Mouse (Mus musculus): Measurements from ENCODE around the gene Spata5.
"Not testable (repeated sequence)": the region's sequence is repeated elsewhere in the genome, so short reads cannot be mapped to it uniquely, and the experiment has no call there.

Spata5 gene

GRCm38 (mm10) chr3:37515485-37515884 is 95.8 kb downstream of the Spata5 start:
- DNase-seq = peak; percentile 75

GRCm38 (mm10) chr3:37516379-37516778 is 96.7 kb downstream of the Spata5 start:
- DNase-seq = no peak

GRCm38 (mm10) chr3:37518611-37519010 is 98.9 kb downstream of the Spata5 start:
- no peak for DNase-seq

DNA sequence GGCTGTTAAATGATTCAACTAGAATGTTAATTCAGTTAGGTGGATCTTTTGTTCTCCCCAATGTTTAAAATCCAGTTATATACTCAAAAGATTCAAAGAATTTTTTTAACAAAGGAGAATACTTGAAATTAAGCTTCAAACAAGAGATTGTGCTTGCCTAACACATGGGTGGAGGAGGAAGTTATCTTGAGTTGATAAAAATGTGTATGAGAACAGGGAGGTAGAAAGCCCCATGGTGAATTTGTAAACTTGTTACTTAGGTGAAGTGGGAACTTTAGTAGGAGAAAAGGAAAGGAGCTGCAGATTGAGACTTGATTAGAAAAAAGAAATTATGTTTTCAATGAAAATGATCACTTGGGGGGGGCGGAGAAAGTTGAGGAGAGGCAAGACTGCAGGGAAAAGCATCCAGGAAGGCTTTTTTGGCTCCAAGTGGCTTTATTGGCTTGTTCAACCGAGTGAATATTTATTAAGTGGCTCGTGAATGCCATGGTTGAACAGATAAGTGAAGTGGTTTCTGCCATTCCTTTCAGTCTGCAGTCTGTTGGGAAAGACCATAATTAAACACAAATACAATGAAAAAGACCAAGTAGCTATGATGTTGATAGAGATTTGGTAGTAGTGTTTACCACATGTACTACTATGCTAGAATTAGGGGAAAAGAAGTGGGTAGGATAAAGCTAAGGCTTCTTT is 100.8 kb downstream of the Spata5 start:
- DNase-seq = no peak

GRCm38 (mm10) chr3:37532079-37532478 is 112.4 kb downstream of the Spata5 start:
- no peak for DNase-seq

GRCm38 (mm10) chr3:37540701-37541100 is 121.0 kb downstream of the Spata5 start:
- DNase-seq = not testable (repeated sequence)

DNA sequence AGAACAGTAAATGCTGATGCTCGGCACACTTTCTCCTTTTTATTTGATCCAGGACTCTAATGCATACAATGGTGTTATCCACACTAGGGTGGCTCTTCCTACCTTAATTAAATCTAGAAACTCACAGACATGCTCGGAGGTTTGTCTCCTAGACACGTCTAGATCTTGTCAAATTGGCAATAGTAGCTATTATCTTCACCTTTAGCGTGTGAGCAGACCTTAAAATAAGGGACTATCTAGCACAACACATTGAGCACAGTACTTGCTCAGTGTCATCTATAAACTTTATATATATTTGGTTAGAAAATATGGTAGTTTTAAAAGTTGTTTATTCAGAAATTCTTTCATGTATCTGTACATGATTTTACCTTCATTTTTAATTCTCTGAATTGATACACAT is 126.7 kb downstream of the Spata5 start:
- DNase-seq = no peak

GRCm38 (mm10) chr3:37550190-37550589 is 130.5 kb downstream of the Spata5 start:
- DNase-seq = no peak

GRCm38 (mm10) chr3:37550594-37550993 is 130.9 kb downstream of the Spata5 start:
- no peak for DNase-seq

DNA sequence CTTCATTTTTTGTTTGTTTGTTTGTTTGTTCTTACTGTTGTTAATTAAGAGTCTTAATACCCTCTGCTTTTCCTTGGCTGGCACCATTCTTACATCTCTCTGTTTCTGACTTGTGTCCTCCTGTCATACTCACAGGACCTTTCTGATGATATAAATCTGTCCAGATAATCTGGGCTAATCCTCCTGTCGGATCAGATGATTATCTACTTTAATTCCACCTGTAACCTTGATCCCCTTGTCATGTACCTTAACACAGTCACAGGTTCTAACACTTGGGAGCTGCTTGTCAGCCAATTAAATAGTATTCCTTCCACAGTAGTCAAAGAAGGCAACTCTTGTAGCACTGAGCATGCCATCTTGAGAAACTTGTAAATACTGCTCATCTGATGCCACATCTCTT is 131.8 kb downstream of the Spata5 start:
- DNase-seq = no peak

- no peak for DNase-seq
Measured at GRCm38 (mm10) chr3:37552244-37552643, 132.5 kb downstream of the Spata5 start.

- no peak for DNase-seq
Measured at GRCm38 (mm10) chr3:37553371-37554033, 133.8 kb downstream of the Spata5 start.

GRCm38 (mm10) chr3:37556412-37557113 is 136.9 kb downstream of the Spata5 start:
- DNase-seq = no peak

DNA sequence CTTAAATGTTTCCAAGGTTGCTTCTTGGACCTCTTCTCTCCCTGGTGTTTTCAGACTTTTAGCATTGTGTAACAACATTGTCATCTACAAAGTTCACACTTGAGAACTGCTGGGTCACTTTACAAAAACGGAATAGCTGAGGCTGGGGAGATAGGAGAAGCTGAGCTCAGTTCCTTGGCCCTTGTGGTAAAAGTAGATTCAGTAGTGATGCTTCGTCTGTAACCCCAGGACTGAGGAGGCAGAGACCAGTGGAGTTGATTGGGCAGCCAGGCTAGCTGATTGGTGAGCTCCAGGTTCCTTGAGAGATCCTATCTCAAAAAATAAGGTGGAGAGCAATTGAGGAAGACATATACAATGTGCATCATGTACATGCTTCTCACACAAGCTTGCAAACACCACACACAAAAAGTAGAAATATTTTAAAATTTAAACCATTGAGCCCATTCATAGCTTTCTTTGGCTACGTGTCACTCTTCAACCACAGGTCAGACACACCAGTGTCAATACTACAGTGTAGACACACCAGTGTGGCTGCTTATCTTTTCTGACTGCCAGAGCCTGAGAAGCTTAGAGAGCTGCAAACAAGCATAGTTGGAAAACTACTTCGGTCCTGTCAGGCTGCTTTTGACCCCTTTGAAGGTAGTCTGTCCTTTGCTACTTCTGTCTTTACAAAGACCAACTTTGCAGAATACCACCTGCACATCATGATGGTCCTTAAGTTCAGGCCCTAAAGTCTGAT is 138.2 kb downstream of the Spata5 start:
- DNase-seq = no peak

DNA sequence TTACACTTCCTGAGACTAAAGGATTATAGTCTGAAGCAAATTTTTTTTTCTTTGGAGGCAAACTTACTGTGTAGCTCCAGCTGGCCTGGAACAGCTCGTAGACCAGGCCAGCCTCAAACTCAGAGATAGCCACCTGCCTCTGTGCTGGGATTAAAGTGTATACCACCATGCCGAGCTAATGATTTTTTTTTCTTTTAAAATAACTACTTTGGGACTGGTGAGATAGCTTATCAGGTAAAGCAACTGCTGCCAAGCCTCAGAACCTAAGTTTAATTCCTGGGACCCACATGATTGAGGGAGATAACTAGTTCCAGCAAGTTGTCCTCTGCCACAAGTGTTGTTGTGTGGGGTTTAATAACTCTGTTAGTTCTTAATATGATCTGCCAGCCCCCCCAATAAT is 139.6 kb downstream of the Spata5 start:
- DNase-seq = no peak

DNA sequence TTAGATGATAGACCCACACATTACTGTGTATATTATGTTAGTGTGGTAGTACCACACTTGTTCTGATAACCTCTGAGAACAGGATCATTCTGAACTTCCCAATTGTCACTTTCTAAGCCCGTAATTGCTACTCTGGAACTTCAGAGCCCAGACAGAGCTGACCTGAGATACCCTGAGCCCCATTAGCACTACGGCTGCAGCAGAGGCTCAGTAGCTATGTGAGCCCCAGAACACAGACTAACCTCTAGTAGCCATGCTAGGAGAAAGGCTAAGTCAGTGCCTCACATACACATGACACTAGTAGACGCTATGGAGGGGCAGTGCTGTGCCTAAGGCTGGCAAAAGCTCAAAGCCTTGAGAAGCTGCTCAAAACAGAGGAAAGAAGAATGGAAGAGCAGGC is 141.8 kb downstream of the Spata5 start:
- no peak for DNase-seq

GRCm38 (mm10) chr3:37566097-37566496 is 146.4 kb downstream of the Spata5 start:
- DNase-seq = no peak

DNA sequence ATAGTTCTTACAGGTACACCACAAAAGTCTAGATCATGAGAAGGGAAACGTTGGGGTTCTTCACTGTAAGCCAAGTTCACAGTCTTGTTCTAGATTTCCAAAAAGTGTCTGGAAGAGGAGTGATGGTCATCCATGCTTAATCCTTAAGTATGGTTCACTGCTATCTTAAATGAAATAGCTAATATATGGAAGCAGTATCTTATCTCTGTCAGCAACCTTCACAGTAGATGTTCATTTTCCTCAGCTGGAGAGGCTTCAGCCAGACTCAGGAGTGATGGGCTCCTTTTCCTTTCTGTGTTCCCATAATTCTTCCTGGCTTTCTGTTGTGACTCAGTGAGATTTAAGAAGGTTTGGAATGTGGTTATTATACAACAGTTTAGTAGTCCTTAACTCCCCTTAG is 147.8 kb downstream of the Spata5 start:
- no peak for DNase-seq

- DNase-seq = no peak
Measured at GRCm38 (mm10) chr3:37568780-37569179, 149.1 kb downstream of the Spata5 start.

DNA sequence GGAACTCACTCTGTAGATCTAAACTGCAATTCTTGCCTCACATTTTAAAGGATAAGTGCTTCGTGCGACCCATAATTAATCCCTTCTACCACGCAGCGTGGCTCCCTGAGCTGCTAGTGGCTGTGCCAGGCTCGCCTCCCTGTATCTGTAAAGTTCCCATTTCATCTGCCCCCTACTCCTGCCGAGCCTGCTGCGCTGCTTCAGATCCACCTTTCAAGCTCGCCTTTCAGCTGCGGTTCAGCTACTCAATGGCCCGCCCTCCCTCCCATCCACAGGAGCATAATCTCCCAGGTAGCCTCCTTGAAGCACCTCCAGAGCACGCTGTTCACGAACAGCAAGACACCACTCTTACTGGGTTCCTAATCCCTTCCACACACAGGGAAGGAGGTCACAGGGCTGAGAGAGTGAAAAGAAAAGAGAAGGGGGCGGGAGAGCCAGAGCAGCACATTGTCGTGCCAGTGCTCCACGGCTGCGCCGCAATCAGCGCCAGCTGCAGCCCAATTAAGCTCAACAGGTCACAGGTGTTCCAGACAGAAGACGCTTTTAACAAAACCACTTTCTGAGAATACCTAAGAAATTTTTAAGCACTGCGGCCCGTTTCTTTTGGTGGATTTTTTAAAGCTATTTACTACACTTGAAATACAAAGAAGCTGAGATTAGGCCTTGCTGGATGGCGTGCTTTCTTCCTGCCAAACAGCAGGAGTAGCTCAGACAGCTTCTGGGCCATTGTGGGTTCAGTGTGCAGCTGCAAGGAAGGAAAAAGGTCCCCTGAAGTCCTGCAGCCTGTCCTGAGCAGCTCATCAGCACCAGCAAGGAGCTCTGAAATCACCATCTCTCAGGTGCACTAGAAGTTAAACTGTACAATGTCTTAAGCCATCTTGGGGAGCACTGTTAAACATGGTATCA is 150.2 kb downstream of the Spata5 start:
- no peak for DNase-seq

GRCm38 (mm10) chr3:37571633-37572032 is 151.9 kb downstream of the Spata5 start:
- no peak for DNase-seq

DNA sequence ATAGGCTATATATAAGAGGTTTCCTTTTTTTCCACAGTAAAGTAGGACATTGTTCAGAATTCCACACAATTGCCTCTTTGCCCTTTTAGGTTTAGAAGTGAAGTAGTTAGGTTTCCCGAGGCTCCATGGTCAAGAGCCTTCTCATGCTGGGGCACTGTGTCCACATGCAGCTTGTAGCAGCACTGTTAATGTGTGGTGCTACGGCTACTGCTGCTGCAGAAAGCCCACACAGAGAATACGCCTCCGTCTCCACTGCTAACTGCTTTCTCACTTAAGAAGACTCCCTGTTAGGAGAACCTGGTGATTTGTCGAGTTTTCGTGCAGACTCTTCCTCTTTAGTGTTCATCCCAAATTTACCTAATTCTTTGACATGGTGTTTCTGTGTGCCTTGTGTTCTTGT is 152.4 kb downstream of the Spata5 start:
- no peak for DNase-seq

All from thymus, postnatal 14 days (tissue).